Mouse (Mus musculus) spleen, postnatal 36 days (tissue): ENCODE measurements around the gene Shmt1.

Source experiments
- DNase-seq, 2 experiments: peaks; one replicate each; pipeline ENCODE4 v3.0.0; 2022; ENCODE audit warnings: low spot score in 2 of 2, mixed read lengths in 1 of 2

The Shmt1 gene

GRCm38 (mm10) chr11:60796342-60796741, 15.2 kb downstream of the Shmt1 start:
- DNase-seq, result no peak

- no peak for DNase-seq
These were observed 21.0 kb downstream of the Shmt1 start for GRCm38 (mm10) chr11:60790472-60790871.

GRCm38 (mm10) chr11:60787595-60787994, 23.9 kb downstream of the Shmt1 start:
- DNase-seq, result no peak

- no peak for DNase-seq
These were observed 27.2 kb downstream of the Shmt1 start for GRCm38 (mm10) chr11:60784179-60784922.

GRCm38 (mm10) chr11:60779673-60780189, 31.8 kb downstream of the Shmt1 start:
- DNase-seq, result no peak

- no peak for DNase-seq
These were observed 33.6 kb downstream of the Shmt1 start for GRCm38 (mm10) chr11:60777801-60778370.

GRCm38 (mm10) chr11:60776829-60777740, 34.4 kb downstream of the Shmt1 start, which contains the start of the genes Top3a and Smcr8:
Gene Top3a, minus strand, starts transcription at chr11:60777365.
Gene Smcr8, plus strand, starts transcription at chr11:60777524.
- DNase-seq, result peak; percentile 86 to 87

- no peak for DNase-seq
These were observed 35.2 kb downstream of the Shmt1 start for GRCm38 (mm10) chr11:60776107-60776828.

GRCm38 (mm10) chr11:60775578-60775977, 35.9 kb downstream of the Shmt1 start:
- no peak for DNase-seq

- DNase-seq, result no peak
These were observed 36.7 kb downstream of the Shmt1 start for GRCm38 (mm10) chr11:60774841-60775240.

GRCm38 (mm10) chr11:60774158-60774689, 37.3 kb downstream of the Shmt1 start:
- DNase-seq, result no peak

- no peak for DNase-seq
These were observed 39.4 kb downstream of the Shmt1 start for GRCm38 (mm10) chr11:60772161-60772560.

GRCm38 (mm10) chr11:60770776-60771175, 40.7 kb downstream of the Shmt1 start:
- DNase-seq, result no peak

- peak in 1 of 2 experiments; percentile 24 for DNase-seq
These were observed 42.2 kb downstream of the Shmt1 start for GRCm38 (mm10) chr11:60769322-60769721.

- no peak for DNase-seq
These were observed 44.5 kb downstream of the Shmt1 start for GRCm38 (mm10) chr11:60766969-60767368.

GRCm38 (mm10) chr11:60761681-60762080, 49.8 kb downstream of the Shmt1 start:
- DNase-seq, result no peak

GRCm38 (mm10) chr11:60755570-60755969, 55.9 kb downstream of the Shmt1 start:
- DNase-seq, result no peak

GRCm38 (mm10) chr11:60740321-60740720, 71.2 kb downstream of the Shmt1 start:
- no peak for DNase-seq
